Mouse (Mus musculus): ENCODE measurements around the gene Gm14443.
"Not testable (repeated sequence)": the region's sequence is repeated elsewhere in the genome, so short reads cannot be mapped to it uniquely, and the experiment has no call there.

Gm14443 gene

DNA sequence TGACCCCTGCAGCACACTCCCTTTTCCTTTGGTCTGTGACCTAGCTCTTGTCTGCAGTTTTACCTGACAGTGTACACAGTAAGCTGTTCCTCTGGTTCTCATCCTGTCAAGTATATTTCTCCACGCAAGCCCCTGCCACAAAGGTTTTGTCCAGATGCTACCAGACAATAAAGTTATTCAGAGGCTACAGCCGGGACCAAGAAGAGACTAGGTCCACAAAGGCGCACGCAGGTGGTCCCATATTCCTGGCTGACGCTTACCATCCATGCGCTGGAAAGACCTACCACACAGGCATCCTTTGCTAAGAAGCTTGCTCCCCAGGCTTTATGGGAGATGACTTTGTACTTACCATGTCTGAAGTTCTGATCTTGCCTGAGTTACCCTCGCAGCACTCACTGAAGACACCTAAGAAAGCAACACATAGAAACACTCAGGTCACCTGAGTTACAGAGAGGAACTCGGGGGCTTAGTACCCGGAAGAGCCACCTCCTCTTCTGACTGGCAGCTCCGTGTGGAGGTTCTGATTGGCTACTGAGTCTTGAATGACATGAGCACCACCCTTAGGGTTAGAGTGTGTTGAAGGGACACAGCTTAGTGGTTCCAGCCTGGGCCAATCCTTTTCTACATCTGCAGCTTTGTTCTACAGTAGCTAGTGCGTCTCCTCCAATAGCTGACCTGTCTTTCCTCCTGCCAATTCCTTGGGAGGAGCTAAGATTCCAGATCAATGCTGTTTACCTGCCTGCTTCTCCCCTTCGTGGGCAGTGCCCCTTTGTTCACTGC, at the start of gene Gm14443:
Gm14443 (minus strand) TSS at position 471 of the 780 bp plus-strand sequence.
- DNase-seq (ENCODE audit: extremely low spot score, low read depth, low spot score) = not testable (repeated sequence)

DNA sequence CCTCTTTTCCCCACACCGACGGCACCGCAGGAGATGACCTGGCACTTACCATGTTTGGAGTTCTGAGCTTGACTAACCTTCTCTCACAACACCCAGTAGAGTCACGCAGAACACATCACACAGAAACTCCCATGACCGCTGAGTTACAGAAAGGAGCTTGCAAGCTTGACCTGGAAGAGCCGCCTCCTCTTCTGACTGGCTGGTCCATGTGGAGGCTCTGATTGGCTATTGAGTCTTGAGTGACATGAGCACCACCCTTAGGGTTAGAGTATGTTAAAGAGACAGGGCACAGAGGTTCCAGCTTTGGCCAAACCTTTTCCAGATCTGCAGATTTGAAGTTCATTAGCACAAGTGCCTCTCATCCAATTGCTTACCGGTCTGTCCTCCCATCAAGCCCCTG, 31.1 kb upstream of the Gm14443 start, which contains the start of gene Gm14391:
Gm14391 (minus strand) TSS at position 186 of the 400 bp plus-strand sequence.
- not testable (repeated sequence) for DNase-seq (ENCODE audit: extremely low spot score, low read depth, low spot score)

DNA sequence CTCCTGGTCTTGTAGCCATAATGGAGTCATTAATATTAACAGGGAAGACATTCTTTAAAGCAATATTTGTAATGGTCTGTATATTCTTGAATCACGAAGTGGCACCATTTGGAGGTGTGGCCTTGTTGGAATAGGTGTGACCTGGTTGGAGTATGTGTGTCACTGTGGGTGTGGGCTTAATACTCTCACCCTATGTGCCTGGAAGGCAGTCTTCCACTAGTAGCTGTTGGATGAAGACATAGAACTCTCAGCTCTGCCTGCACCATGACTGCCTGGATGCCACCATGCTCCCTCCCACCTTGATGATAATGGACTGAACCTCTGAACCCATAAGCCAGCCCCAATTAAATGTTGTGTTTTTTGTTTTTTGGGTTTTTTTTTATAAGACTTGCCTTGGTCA, 3.3 kb upstream of the Gm14443 start:
- DNase-seq (ENCODE audit: extremely low spot score, low read depth, low spot score) = not testable (repeated sequence)

DNA sequence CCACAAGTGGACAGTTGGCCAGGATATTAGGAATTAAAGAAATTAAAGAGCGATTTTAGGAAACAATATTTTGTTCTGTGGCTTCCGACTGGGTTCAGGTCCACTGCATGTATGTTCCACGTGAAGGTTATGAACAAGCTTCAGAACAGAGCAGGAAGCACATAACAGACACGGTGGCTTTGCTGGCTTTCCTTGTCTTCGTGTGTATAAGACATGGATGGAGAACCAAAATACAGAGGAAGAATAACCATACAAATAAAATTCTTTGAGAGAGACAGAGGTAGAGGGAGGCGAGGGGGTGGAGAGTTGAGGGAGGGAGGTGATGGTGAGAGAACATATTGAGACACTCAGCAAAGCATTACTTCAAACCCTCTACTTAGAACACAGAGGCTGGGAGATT, 641 bp upstream of the Gm14443 start:
- DNase-seq (ENCODE audit: extremely low spot score, low read depth, low spot score) = no peak

DNA sequence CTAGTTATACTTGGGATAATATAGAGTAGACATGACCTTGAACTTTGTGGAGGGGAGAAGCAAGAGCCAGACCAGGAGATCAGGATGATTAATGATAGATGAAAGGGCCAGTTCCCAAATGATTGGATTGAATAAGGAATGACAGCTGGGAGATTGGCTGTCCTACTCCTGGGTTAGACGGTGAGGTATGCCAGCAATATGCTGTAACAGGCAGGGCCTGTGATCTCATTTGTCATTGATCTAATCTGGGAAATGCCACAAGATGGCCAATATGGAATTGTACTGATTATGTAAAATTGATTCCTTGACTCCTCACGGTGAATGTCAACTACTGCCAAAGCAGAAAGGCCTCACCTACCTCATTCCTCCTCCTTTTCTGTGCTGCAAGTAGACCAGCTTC, 1.6 kb downstream of the Gm14443 start:
- not testable (repeated sequence) for DNase-seq (ENCODE audit: extremely low spot score, low read depth, low spot score)

DNA sequence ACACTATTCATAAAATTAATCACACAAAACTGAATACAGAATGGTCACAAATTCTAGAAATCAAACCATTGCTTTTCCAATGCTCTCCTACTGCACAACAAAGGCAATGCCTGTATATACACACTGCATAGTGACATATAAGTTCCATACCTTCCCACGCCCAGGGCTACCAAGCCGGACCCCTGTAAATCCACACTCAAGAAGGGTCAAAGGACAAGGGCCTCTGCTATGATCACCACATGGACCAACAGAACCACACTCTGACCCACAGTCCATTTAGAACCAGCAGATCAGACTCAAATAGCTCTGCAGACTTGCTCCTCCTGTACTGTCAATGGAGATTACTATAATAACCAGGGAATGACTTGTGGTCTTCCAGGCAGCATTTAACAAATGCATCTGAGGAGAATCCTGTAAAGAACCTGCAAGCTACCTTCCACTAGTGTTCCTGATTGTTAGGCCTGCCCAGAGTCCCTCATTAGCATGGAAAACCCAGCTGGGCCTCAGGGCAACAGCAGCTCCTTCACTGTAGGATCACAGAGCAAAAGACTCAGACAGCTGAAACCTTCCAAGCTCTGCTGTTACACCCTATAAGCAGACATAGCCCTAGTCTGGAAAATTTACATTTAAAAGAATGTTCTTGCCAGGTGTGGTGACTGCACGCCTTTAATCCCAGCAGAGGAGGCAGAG, 2.6 kb downstream of the Gm14443 start:
- DNase-seq (ENCODE audit: extremely low spot score, low read depth, low spot score) = not testable (repeated sequence)

DNA sequence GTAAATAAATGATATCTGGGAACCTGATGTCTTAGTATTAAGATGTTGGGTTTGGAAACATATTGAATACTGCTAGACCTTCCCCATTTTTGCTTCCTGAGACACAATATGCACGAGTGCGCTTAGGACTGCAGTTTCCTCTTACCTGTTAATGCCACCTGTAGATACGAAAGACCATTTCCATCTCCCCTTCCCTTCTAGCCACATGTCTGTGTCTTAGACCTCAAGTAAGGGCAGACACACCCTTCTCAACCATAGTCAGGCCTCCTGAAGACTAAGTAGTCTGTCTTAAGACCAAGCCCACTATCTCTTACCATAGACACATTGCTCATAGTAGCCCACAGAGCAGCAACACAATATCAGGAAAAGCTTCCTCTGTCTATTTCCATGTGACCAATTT, 3.5 kb downstream of the Gm14443 start:
- DNase-seq (ENCODE audit: extremely low spot score, low read depth, low spot score) = no peak

DNA sequence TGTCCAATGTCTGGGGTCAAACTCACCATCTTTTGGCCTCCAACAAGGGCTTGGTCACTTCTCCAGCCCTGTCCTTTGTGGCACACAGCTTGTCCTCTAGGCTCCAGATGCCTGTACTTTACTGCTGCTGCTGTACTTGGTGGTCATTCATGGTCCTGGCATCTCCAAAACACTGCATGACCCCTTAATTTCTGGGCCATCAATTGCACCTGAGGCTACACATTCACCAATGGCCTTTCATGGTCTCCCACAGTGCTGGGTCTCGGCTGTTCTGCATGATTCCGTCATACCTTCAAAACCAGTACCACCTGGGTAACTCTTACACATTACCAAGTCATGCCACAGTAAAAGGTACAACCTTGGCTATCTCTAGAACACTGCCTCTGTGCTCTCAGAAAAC, 8.8 kb downstream of the Gm14443 start:
- not testable (repeated sequence) for DNase-seq (ENCODE audit: extremely low spot score, low read depth, low spot score)

DNA sequence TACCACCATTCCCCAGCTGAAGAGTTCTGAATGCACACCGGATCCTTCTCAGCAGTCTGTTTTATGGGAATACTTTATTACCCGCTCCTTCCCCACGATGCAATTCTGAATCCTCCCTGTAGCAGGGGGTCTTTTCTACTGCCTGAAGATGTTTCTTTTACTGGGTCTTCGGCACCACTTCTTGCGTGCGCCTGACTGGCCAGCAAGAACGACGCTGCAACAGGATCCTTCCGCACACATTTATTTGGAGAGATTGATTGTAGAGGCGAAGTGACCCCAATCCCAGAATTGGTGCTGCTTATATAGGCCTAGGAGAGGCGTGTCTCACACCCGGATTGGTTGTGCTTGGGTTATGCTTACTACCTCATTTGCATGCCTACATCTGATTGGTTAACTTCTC, 10.6 kb downstream of the Gm14443 start:
- DNase-seq (ENCODE audit: extremely low spot score, low read depth, low spot score) = not testable (repeated sequence)

DNA sequence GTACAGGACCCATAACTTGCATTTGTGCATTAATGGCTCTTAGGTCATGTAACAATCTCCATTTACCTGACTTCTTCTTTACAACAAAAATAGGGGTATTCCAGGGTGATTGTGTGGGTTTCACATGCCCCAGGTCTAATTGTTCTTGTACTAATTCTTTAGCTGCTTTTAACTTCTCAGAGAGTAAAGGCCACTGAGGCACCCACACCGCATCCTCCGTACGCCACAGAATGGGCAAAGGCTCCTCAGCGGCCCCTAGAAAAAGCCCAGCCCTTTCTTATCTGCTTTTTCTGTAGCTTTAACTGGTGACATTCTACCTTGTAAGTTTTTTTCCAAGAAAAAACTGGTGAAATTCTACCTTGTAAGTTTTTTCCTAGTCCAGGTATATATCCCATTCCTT, 14.2 kb downstream of the Gm14443 start:
- DNase-seq (ENCODE audit: extremely low spot score, low read depth, low spot score) = not testable (repeated sequence)

DNA sequence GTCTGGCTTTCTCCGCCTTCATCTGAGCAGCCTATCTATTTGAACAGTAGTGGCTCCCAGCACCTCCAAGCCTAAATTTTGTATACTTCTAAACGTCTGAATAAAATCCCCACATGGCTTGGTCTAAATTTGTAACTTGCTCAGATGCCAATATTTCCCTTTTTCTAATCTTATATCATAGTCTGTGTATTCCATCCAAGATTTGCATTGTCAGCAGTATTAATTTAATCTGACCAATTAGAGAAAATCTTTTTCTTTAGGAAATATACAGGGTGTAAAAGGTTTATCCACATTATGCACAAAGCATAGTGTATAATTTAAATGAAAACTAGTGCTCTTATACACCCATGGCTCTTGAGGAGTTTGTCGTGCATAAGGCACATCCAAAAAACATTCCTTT, 17.0 kb downstream of the Gm14443 start:
- DNase-seq (ENCODE audit: extremely low spot score, low read depth, low spot score) = no peak

DNA sequence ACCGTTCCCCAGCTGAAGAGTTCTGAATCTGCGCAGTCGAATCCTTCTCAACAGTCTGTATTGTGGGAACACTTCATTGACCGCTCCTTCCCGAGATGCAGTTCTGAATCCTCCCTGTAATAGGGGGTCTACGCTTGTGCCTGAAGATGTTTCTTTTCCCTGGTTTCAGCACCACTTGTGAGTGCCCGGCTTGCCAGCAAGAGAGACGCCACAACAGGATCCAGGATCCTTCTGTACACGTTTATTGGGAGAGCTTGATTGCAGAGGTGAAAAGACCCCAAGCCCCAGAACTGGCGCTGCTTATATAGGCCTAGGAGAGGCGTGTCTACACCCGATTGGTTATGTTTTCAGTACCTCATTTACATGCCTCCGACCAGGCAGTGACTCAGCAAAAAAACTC, 19.0 kb downstream of the Gm14443 start:
- no peak for DNase-seq (ENCODE audit: extremely low spot score, low read depth, low spot score)

DNA sequence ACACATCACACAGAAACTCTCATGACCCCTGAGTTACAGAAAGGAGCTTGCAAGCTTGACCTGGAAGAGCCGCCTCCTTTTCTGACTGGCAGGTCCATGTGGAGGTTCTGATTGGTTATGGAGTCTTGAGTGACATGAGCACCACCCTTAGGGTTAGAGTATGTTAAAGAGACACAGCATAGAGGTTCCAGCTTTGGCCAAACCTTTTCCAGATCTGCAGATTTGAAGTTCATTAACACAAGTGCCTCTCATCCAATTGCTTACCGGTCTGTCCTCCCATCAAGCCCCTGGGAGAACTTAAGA, 33.7 kb downstream of the Gm14443 start, which contains the start of gene Gm14399:
Gm14399 (minus strand) TSS at position 20 of the 303 bp plus-strand sequence.
- DNase-seq (ENCODE audit: extremely low spot score, low read depth, low spot score) = not testable (repeated sequence)

DNA sequence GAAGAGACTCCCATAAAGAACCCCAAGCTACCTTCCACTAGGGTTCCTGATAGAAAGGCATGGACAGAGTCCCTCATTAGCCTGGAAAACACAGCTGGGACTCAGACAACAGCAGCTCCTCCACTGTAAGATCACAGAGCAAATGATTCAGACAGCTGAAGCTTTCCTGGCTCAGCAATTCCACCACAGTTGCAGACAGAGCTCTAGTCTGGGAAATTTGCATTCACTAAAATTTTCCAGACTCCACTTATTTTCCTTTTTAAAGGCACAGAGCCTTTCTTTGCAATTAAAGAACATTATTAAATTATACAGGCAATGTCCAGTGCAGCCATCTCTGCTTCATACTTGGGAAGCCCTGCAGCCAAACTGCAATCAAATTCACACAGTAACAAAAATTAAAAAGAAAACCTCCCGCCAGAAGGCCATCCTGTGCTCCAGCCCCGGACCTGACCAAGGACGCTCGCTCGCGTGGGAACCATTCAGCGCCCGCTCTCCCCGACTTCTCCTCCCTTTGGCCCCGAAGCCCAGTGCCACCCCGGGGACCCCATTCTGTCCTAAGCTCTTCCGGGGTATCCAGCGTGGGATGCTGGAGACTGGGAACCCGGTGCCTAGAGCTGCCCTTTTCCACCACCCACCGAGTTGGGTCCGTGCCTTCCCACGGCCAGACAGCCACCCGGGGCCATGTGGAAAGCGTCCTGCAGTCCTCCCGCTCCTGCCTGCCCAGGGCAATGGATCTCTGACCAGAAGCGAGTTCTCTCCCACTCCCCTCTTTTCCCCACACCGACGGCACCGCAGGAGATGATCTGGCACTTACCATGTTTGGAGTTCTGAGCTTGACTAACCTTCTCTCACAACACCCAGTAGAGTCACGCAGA, 34.3 kb downstream of the Gm14443 start:
- DNase-seq (ENCODE audit: extremely low spot score, low read depth, low spot score) = not testable (repeated sequence)

DNA sequence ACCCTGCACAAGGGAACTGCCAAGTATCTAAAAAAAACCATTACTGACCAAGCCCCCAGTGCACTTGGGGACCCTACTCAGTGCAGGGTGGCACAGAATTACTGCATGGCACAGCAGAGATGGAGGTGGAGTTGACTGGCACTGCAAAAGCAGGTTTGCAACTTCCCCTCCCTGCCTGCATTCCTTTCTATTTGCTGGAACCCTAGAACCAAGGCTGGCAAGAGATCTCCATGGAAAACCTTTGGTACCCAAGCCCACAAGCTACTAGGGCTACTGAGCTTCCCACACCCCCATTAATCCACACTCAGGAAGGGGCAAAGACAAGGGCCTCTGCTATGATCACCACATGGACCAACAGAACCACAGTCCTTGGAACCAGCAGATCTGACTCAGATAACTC, 35.0 kb downstream of the Gm14443 start:
- DNase-seq (ENCODE audit: extremely low spot score, low read depth, low spot score) = not testable (repeated sequence)

Measured in hindlimb bud, embryonic 11.5 days (tissue).